Mouse (Mus musculus) kidney, postnatal 0 days (tissue): ENCODE measurements at regions not wholly inside any gene's neighbourhood (a gene's known extent, or its start where the extent isn't known, plus 50 kb on each side); places are given as distances from the start of the nearest gene placed in this dataset.

Experiments used
- ATAC-seq: fragments of 200-750 bp; cut with Nextera tagmentation; replicated peaks from 2 replicates; pipeline ENCODE4 v1.8.0; 2017; ENCODE audit warnings: low read depth, moderate number of reproducible peaks, moderate TSS enrichment, moderate library complexity; ENCODE audit not compliant: low FRiP score
- DNase-seq: peaks from one replicate; pipeline ENCODE4 v3.0.0-alpha.2; 2016; ENCODE audit warnings: low spot score
- H3K27ac ChIP-seq: fragments of 300-500 bp; sonication (generic); 2 replicates; pipeline ENCODE4 v1.5.1; 2014; ENCODE audit warnings: mild to moderate bottlenecking
- H3K27me3 ChIP-seq: fragments of 300-500 bp; sonication (generic); 2 replicates; pipeline ENCODE4 v1.6.1; 2014; ENCODE audit warnings: low read length, mixed read lengths; ENCODE audit not compliant: insufficient read depth
- H3K36me3 ChIP-seq: fragments of 300-500 bp; sonication (generic); 2 replicates; pipeline ENCODE4 v1.6.1; 2014; ENCODE audit warnings: low read length, mixed read lengths; ENCODE audit not compliant: insufficient read depth
- H3K4me1 ChIP-seq: fragments of 300-500 bp; sonication (generic); replicated peaks from 2 replicates; pipeline ENCODE4 v1.6.1; 2014; ENCODE audit warnings: antibody characterized with exemption, low read length, mixed read lengths; ENCODE audit not compliant: insufficient read depth
- H3K4me2 ChIP-seq: fragments of 300-500 bp; sonication (generic); 2 replicates; pipeline ENCODE4 v1.6.1; 2014; ENCODE audit warnings: mild to moderate bottlenecking, low read length, moderate library complexity, mixed read lengths
- H3K4me3 ChIP-seq: fragments of 300-500 bp; sonication (generic); replicated peaks from 2 replicates; pipeline ENCODE4 v1.5.1; 2014; ENCODE audit warnings: low read depth, low read length
- H3K9ac ChIP-seq: fragments of 300-500 bp; sonication (generic); 2 replicates; pipeline ENCODE4 v1.6.1; 2014; ENCODE audit warnings: low read depth, low read length
- H3K9me3 ChIP-seq: fragments of 300-500 bp; sonication (generic); replicated peaks from 2 replicates; pipeline ENCODE4 v1.6.1; 2016; ENCODE audit warnings: low read length, inconsistent platforms, mixed read lengths
- CTCF ChIP-seq: IDR thresholded peaks from 2 replicates; pipeline ENCODE4 v1.5.1; 2016; ENCODE audit warnings: antibody characterized with exemption, low read depth, mild to moderate bottlenecking, moderate library complexity
- WGBS: fragments of 180-500 bp; shearing (Covaris S2); extraction: QIAGEN DNeasy Blood & Tissue Kit; methylation state at CpG from one replicate; pipeline ENCODE4 v1.1.7; 2014; 5-methylcytosine and 5-hydroxymethylcytosine counted together

- TF ChIP-seq CTCF, result no peak
- Histone ChIP-seq H3K4me3 (no peak overlapping the region), H3K27ac (no peak overlapping the region), H3K4me2 (no peak overlapping the region), H3K4me1 (no peaks in the 10 kb centered on the region), H3K9ac (no peak overlapping the region), H3K9me3 (no peaks in the 10 kb centered on the region), H3K36me3 (no peaks in the 10 kb centered on the region), H3K27me3 (0 out of 2 replicates have a peak, but pooled peaks cover 3% of the 10 kb centered on the region)
- no peak for ATAC-seq
- peak; percentile 54 for DNase-seq
- 90% methylated on average over 1 of the region's 1 CpGs for whole genome bisulfite sequencing
Observed at GRCm38 (mm10) chr3:34325669-34326068, 244.5 kb upstream of the Dnajc19 start.

- Histone ChIP-seq H3K9ac (no peak overlapping the region), H3K4me2 (no peak overlapping the region), H3K36me3 (no peaks in the 10 kb centered on the region), H3K27me3 (no peaks in the 10 kb centered on the region), H3K9me3 (no peaks in the 10 kb centered on the region), H3K4me1 (no peaks in the 10 kb centered on the region), H3K4me3 (no peak overlapping the region), H3K27ac (no peak overlapping the region)
- ATAC-seq (no peak), DNase-seq (no peak)
- WGBS, result 21% methylated on average over 15 of the region's 15 CpGs
- TF ChIP-seq CTCF, result no peak
Observed at GRCm38 (mm10) chr3:34322527-34323210, 241.5 kb upstream of the Dnajc19 start.

- H3K4me3 ChIP-seq, result no peak overlapping the region
- H3K9ac ChIP-seq, result no peak overlapping the region
- H3K4me1 ChIP-seq, result no peaks in the 10 kb centered on the region
- DNase-seq (no peak), ATAC-seq (no peak)
- TF ChIP-seq CTCF, result no peak
- no peak overlapping the region for H3K4me2 ChIP-seq
- no peak overlapping the region for H3K27ac ChIP-seq
- no peaks in the 10 kb centered on the region for H3K9me3 ChIP-seq
- no peaks in the 10 kb centered on the region for H3K27me3 ChIP-seq
- no peaks in the 10 kb centered on the region for H3K36me3 ChIP-seq
- WGBS, result 82% methylated on average over 8 of the region's 8 CpGs
Observed at GRCm38 (mm10) chr3:34314798-34315197, 233.7 kb upstream of the Dnajc19 start.

- TF ChIP-seq CTCF, result no peak
- WGBS, result 87% methylated on average over 11 of the region's 11 CpGs
- no peak for DNase-seq
- H3K27ac ChIP-seq, result no peak overlapping the region
- no peaks in the 10 kb centered on the region for H3K9me3 ChIP-seq
- no peaks in the 10 kb centered on the region for H3K36me3 ChIP-seq
- no peaks in the 10 kb centered on the region for H3K4me1 ChIP-seq
- H3K4me2 ChIP-seq, result no peak overlapping the region
- H3K9ac ChIP-seq, result no peak overlapping the region
- no peaks in the 10 kb centered on the region for H3K27me3 ChIP-seq
- H3K4me3 ChIP-seq, result no peak overlapping the region
- ATAC-seq, result no peak
Observed at GRCm38 (mm10) chr3:34314393-34314792, 233.3 kb upstream of the Dnajc19 start.

- no peak overlapping the region for H3K9ac ChIP-seq
- H3K4me1 ChIP-seq, result no peaks in the 10 kb centered on the region
- no peaks in the 10 kb centered on the region for H3K36me3 ChIP-seq
- H3K27me3 ChIP-seq, result no peaks in the 10 kb centered on the region
- no peak overlapping the region for H3K27ac ChIP-seq
- ATAC-seq, result no peak
- 87% methylated on average over 6 of the region's 6 CpGs for WGBS
- no peaks in the 10 kb centered on the region for H3K9me3 ChIP-seq
- no peak for DNase-seq
- H3K4me2 ChIP-seq, result no peak overlapping the region
- no peak for TF ChIP-seq CTCF
- no peak overlapping the region for H3K4me3 ChIP-seq
Observed at GRCm38 (mm10) chr3:34311944-34312343, 230.8 kb upstream of the Dnajc19 start.

- 81% methylated on average over 2 of the region's 2 CpGs for WGBS
- Histone ChIP-seq H3K27ac (no peak overlapping the region), H3K4me2 (no peak overlapping the region), H3K9ac (no peak overlapping the region), H3K4me1 (no peaks in the 10 kb centered on the region), H3K4me3 (no peak overlapping the region), H3K27me3 (no peaks in the 10 kb centered on the region), H3K36me3 (no peaks in the 10 kb centered on the region), H3K9me3 (no peaks in the 10 kb centered on the region)
- no peak for TF ChIP-seq CTCF
- ATAC-seq (no peak), DNase-seq (no peak)
Observed at GRCm38 (mm10) chr3:34299637-34300036, 218.5 kb upstream of the Dnajc19 start.

- Histone ChIP-seq H3K4me3 (no peak overlapping the region), H3K4me2 (no peak overlapping the region), H3K27me3 (no peaks in the 10 kb centered on the region), H3K9ac (no peak overlapping the region), H3K4me1 (no peaks in the 10 kb centered on the region), H3K9me3 (no peaks in the 10 kb centered on the region), H3K27ac (no peak overlapping the region), H3K36me3 (no peaks in the 10 kb centered on the region)
- peak; percentile 31; the same call in 1 of the 2 replicates for TF ChIP-seq CTCF
- DNase-seq (peak; percentile 37), ATAC-seq (no peak)
- WGBS, result 30% methylated on average over 5 of the region's 5 CpGs
Observed at GRCm38 (mm10) chr3:34287836-34288235, 206.7 kb upstream of the Dnajc19 start.
